Mouse (Mus musculus): ENCODE results near the gene Polr2e.

- no peak for TF ChIP-seq ZC3H11A (IDR thresholded peaks at IDR 0.05; ENCODE audit: borderline replicate concordance, low read depth, low read length)
- TF ChIP-seq MAFK (IDR thresholded peaks at IDR 0.05; ENCODE audit: insufficient read depth, low read depth, low read length) = no peak
- no peak for TF ChIP-seq HCFC1 (IDR thresholded peaks at IDR 0.05; ENCODE audit: borderline replicate concordance, insufficient read depth, low read length)
Measured at GRCm38 (mm10) chr10:80013609-80014008, 26.0 kb downstream of the Polr2e start.
